Mouse (Mus musculus) heart, adult 2 months (tissue): Measurements from ENCODE around the gene Glod4.

Source experiments
- CTCF ChIP-seq: fragments of 200-600 bp; IDR thresholded peaks from 2 replicates; pipeline ENCODE4 v1.8.1; 2022; ENCODE audit warnings: antibody characterized with exemption, mild to moderate bottlenecking, moderate library complexity
- EP300 ChIP-seq: fragments of 200-500 bp; IDR thresholded peaks from 2 replicates; pipeline ENCODE4 v1.6.1; 2011; ENCODE audit warnings: low read depth, low read length, control low read depth; ENCODE audit not compliant: insufficient read depth

GRCm38 (mm10) chr11:76216681-76217389 is 26.7 kb downstream of the Glod4 start:
- 0 out of 2 replicates have a peak, but pooled peaks have one; percentile 4 for TF ChIP-seq EP300
- no peak for TF ChIP-seq CTCF
